Mouse (Mus musculus) thymus, adult 2 months (tissue): ENCODE measurements around the gene Usp5. TPM values are rescaled to one million over a fixed set of nuclear protein-coding genes. Genes with fewer than 3 reads are reported as not detected.
"Not testable (repeated sequence)": the region's sequence is repeated elsewhere in the genome, so short reads cannot be mapped to it uniquely, and the experiment has no call there.

Experiments
- DNase-seq: peaks from one replicate; pipeline ENCODE4 v3.0.0; 2021
- H3K27ac ChIP-seq: fragments of 200-500 bp; 2 replicates; pipeline ENCODE4 v1.5.1; 2012; ENCODE audit warnings: low read length, control low read depth; ENCODE audit not compliant: control insufficient read depth, insufficient read depth
- H3K27me3 ChIP-seq: fragments of 200-500 bp; 2 replicates; pipeline ENCODE4 v1.6.1; 2012; ENCODE audit warnings: mild to moderate bottlenecking, low read length, moderate library complexity, mixed read lengths; ENCODE audit not compliant: control insufficient read depth, insufficient read depth
- H3K36me3 ChIP-seq: fragments of 200-500 bp; 2 replicates; pipeline ENCODE4 v1.6.1; 2012; ENCODE audit warnings: mild to moderate bottlenecking, low read length, moderate library complexity; ENCODE audit not compliant: control insufficient read depth, insufficient read depth
- H3K4me1 ChIP-seq: fragments of 200-500 bp; replicated peaks from 2 replicates; pipeline ENCODE4 v1.6.1; 2012; ENCODE audit warnings: low read length; ENCODE audit not compliant: control insufficient read depth, insufficient read depth
- H3K4me3 ChIP-seq: fragments of 200-500 bp; 2 replicates; pipeline ENCODE4 v1.5.1; 2012; ENCODE audit warnings: mild to moderate bottlenecking, low read length, control low read depth, moderate library complexity; ENCODE audit not compliant: control insufficient read depth, insufficient read depth
- CTCF ChIP-seq: fragments of 200-500 bp; IDR thresholded peaks from 2 replicates; pipeline ENCODE4 v1.5.1; 2012; ENCODE audit warnings: mild to moderate bottlenecking, control low read depth, low read length, moderate library complexity, borderline replicate concordance; ENCODE audit not compliant: control insufficient read depth, poor library complexity, insufficient read depth; ENCODE audit errors: extremely low read depth
- POLR2A ChIP-seq: fragments of 200-500 bp; IDR thresholded peaks from 2 replicates; pipeline ENCODE4 v1.6.1; 2012; ENCODE audit warnings: mild to moderate bottlenecking, low read length, control low read depth, moderate library complexity; ENCODE audit not compliant: control insufficient read depth, poor library complexity, insufficient read depth; ENCODE audit errors: extremely low read depth
- WGBS: fragments of 180-500 bp; shearing (Covaris S2); methylation state at CpG from one replicate; pipeline ENCODE4 v1.1.7; 2018; 5-methylcytosine and 5-hydroxymethylcytosine counted together
- polyA plus RNA-seq: library from polyadenylated mRNA; depleted of rRNA; stranded (reverse); fragments of >200 nt; gene quantifications from 2 replicates; pipeline ENCODE4 v1.2.3, GENCODE M21; 2012

The Usp5 gene
- polyA plus RNA-seq, 1 experiment: 121 TPM

- H3K4me1 ChIP-seq: peaks cover 27% of the 10 kb centered on the region
- peak; percentile 30 for DNase-seq
- 6% methylated on average over 29 of the region's 29 CpGs for WGBS
Observed at GRCm38 (mm10) chr6:124808358-124809012, 20.8 kb downstream of the Usp5 start, which contains the start of gene Spsb2. TSS of gene Spsb2 (plus strand) at chr6:124808661.

DNA sequence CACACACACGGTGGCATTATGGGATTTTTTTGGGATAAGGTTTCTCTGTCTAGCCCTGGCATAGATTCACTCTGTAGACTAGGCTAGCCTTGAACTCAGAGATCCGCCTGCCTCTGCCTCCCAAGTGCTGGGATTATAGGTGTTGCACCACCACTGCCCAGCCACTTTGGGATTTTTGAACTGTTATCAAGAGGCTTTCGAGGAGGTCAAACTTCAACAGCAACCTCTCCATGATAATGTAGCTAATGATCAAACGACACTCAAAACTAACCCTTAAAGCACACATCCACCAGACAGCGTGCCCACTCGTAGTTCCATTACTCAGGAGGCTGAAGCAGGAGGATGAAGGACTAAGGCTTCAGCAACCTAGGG is 21.3 kb downstream of the Usp5 start:
- 92% methylated on average over 6 of the region's 6 CpGs for WGBS
- no peak for TF ChIP-seq POLR2A
- TF ChIP-seq CTCF: no peak
- Histone ChIP-seq H3K36me3 (no peaks in the 10 kb centered on the region), H3K27ac (no peak overlapping the region), H3K4me3 (no peak overlapping the region), H3K27me3 (no peaks in the 10 kb centered on the region), H3K4me1 (peaks cover 24% of the 10 kb centered on the region)
- DNase-seq: no peak

More at GRCm38 (mm10) chr6:124808358-124809012, 20.8 kb downstream of the Usp5 start, which contains the start of gene Spsb2:
- TF ChIP-seq CTCF (no peak), POLR2A (no peak)
- Histone ChIP-seq H3K36me3 (no peaks in the 10 kb centered on the region), H3K27ac (no peak within 1 kb of the TSS), H3K4me3 (peak within 1 kb of the TSS; percentile 55), H3K27me3 (no peaks in the 10 kb centered on the region)

- Histone ChIP-seq H3K27me3 (no peaks in the 10 kb centered on the region), H3K27ac (no peak overlapping the region), H3K4me3 (no peak overlapping the region), H3K4me1 (peaks cover 18% of the 10 kb centered on the region), H3K36me3 (no peaks in the 10 kb centered on the region)
- 93% methylated on average over 4 of the region's 4 CpGs for WGBS
- no peak for DNase-seq
- TF ChIP-seq CTCF (no peak), POLR2A (no peak)
Observed at GRCm38 (mm10) chr6:124807366-124807765, 21.9 kb downstream of the Usp5 start.

- Histone ChIP-seq H3K4me3 (no peak overlapping the region), H3K36me3 (no peaks in the 10 kb centered on the region), H3K27me3 (no peaks in the 10 kb centered on the region), H3K4me1 (peaks cover 18% of the 10 kb centered on the region), H3K27ac (no peak overlapping the region)
- DNase-seq: no peak
- TF ChIP-seq POLR2A: no peak
- TF ChIP-seq CTCF: no peak
- WGBS: 92% methylated on average over 7 of the region's 7 CpGs
Observed at GRCm38 (mm10) chr6:124806446-124807140, 22.7 kb downstream of the Usp5 start.

DNA sequence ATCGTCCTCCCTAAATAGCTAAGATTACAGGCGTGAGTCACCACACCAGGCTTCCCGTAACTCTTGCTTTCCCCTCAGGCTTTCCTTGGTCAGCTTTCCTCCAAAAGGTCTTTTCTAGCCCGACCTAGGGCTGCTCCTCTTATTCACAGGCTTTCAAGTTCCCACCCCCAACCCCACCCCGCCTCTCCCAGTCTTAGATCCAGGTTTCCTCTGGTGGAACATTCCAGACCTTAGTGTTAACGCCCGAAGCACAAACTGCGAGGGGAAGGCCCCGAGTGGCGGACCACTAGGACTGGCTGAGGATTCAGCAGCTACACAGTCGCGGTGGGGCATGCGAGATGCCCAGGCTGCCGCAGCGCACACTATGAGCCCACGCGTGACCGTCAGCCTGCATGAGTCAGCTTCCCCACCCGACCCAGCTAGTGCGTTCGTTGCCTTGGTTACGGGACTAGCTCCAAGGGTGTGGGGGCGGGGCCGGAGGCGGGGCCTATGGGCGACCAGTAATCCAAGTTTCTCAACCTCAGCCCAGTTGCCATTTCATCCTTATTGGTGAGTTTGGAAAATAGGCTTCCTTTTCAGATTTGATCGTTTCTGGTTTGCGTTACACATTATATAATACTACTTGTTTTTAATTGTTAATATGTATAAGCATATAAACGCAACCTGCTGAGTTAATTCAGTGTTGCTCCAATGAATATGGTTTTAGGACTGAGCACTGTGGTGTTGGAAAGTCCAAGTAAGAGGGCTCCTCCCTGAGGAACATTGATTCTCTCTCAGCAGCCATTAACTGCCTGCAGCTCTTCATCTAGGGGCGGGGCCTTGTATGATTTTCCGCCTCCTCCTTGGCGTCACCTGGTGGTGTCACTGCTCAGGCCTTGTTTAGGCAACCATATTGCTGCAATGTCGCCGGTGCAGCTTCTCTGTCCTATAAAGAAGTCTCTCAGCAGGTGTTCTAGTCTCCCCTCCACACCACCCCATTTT is 23.7 kb downstream of the Usp5 start:
- TF ChIP-seq POLR2A: no peak
- 14% methylated on average over 34 of the region's 34 CpGs for WGBS

GRCm38 (mm10) chr6:124804341-124804740 is 24.9 kb downstream of the Usp5 start:
- Histone ChIP-seq H3K36me3 (no peaks in the 10 kb centered on the region), H3K4me1 (peaks cover 11% of the 10 kb centered on the region), H3K4me3 (no peak overlapping the region), H3K27me3 (no peaks in the 10 kb centered on the region), H3K27ac (no peak overlapping the region)
- TF ChIP-seq POLR2A (no peak), CTCF (no peak)
- no peak for DNase-seq
- WGBS: 93% methylated on average over 3 of the region's 3 CpGs

More for the DNA sequence above, 23.7 kb downstream of the Usp5 start:
- Histone ChIP-seq H3K27me3 (no peaks in the 10 kb centered on the region), H3K4me3 (peak overlapping the region; percentile 24), H3K4me1 (peaks cover 18% of the 10 kb centered on the region), H3K27ac (no peak overlapping the region; the same call in 1 of the 2 replicates), H3K36me3 (no peaks in the 10 kb centered on the region)
- DNase-seq: peak; percentile 66

- not testable (repeated sequence) for H3K4me3 ChIP-seq, H3K27me3 ChIP-seq, H3K4me1 ChIP-seq, H3K27ac ChIP-seq, DNase-seq, H3K36me3 ChIP-seq
- 95% methylated on average over 4 of the region's 4 CpGs for WGBS
Observed at GRCm38 (mm10) chr6:124803691-124804090, 25.6 kb downstream of the Usp5 start.
